Mouse (Mus musculus): ENCODE data around the gene Rpl18a.

DNA sequence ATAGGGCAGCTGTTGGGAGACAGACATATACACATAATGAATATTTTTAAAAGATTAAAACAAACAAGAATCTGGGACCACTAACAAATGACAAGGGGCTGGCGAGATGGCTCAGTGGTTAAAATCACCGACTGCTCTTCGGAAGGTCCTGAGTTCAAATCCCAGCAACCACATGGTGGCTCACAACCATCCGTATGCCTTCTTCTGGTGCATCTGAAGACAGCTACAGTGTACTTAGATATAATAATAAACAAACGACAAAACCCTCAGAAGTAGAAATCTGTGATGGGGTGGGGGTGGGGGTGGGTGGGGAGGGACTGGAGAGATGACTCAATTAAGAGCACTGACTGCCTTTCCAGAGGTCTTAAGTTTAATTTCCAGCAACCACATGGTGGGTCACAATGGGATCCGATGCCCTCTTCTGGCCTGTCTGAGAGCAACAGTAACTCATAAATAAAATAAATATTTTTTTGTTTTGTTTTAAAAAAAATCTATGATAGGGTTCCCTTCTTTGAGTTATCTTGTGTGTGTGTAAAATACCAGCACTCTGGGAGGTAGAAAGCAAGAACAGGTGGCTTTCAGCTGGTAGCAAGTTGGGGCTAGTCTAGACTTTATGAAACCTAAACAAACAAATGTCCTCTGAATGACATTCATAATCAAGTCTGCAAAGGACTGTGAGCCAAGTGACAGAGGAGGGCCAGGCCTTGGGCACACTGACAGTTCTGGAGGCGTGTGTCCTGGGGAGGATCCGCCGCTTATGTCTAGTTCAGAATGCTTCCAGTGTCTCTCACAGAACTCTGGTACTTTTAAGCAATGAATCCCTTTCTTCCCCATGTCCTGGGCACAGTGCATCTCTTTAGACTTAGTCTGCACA is 23.1 kb upstream of the Rpl18a start:
- no peak for TF ChIP-seq CTCF (IDR thresholded peaks at IDR 0.05; ENCODE audit: low read depth, low read length)
- TF ChIP-seq POLR2A (IDR thresholded peaks at IDR 0.05; ENCODE audit: insufficient read depth, low read length) = no peak
